Mouse (Mus musculus) cerebellum, adult 9-11 months (tissue): ENCODE measurements around the gene Htt.

Experiments
- DNase-seq: peaks from one replicate; pipeline ENCODE4 v3.0.0; 2022

Htt gene

DNA sequence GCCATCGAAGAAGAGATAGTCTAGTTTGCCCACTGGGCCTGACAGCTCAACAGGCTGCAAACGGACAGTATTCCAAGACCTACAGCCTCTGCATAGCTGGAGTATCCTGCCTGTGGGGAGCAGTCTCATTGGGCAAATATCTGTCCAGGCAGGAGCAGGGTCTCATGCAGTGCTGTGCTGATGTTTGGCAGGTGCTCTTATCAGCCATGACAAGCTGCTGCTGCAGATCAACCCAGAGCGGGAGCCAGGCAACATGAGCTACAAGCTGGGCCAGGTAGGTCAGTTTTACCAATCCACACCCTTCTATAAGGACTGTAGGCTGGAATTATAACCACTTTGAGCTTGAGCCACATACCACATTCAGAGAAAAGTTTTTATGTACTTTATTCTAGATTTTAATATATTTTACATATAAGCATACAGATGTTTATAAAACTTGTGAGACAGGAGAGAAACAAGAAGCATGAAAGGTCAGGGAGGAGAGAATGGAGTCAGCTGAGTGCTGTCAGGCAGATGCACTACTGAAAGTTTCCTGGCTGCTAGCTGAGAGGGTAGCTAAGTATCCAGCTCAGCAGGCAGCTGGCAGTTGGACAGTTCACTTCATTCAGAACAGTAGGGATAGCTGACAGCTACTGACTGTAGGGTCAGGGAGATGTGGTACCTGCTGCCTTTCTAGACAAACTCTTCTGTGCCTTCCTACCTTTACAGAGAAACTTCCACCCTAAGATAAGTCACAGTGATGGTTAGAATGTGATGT is 135.3 kb downstream of the Htt start:
- no peak for DNase-seq

DNA sequence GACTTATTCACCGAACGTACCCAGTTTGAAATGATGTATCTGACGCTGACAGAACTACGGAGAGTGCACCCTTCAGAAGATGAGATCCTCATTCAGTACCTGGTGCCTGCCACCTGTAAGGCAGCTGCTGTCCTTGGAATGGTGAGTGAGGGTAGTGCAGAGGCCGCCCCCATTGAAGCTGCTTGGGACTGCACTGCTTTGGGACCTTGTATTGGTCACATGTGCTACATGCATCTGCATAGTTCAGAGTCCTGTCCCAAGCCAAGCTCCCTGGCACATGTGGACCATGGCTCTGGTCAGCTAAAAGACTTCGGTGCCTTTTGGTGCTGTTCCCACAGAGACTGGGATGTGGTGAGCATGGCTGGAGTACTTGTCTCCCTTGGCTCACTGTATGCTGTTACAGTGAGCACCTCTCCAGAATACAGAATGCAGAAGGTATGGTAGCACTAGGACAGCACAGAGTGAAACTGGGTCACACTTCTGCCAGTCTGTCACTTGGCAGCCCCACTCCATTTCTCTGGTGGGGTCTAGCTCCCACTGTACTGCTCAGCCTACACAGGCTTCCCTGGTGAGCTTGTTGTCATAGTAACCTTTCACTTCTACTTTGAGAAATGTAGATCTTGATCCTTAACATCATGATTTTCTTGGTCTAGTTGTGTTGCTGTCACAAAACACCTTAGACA is 138.4 kb downstream of the Htt start:
- no peak for DNase-seq

DNA sequence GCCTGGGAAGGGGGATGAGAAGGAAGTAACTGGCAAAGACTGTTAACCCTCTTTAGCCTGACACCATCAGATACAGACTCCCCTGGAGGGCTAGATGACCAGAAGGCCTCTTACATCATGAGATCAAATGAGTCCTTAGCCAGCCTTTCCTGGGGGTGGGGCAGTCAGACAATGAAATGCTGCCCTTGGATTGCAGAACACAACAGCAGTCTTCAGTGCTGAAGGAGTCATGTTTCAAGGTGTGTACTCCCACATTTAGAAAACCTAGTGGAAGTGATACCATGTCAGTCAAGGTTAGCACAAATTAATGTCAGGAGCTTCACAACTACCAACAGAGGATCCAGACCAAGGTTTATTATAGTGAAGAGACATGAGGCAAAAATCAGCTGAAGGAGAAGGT is 140.8 kb downstream of the Htt start:
- no peak for DNase-seq

GRCm38 (mm10) chr5:34902811-34903385 is 141.4 kb downstream of the Htt start:
- DNase-seq, result peak; percentile 86

DNA sequence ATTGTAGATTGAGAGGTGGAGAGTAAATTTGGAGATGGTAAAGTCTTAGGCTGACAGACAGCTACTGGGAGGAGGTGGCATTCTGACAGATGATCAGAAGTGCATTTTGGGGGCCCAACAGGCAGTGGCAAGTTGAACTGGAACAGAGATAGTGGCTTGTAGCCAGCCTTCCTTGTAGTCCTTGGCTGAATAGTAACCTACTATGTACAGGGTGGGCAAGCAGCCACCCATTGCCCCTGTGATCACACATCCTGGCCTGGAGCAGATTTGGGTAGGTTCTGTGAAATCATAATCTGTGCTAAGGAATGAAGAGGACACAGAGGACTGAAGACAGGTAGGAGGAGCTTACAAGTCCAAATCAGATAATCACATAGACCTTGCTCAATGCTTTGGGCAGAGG is 142.9 kb downstream of the Htt start:
- no peak for DNase-seq

- no peak for DNase-seq
These were observed 145.7 kb downstream of the Htt start for GRCm38 (mm10) chr5:34907230-34907629.

GRCm38 (mm10) chr5:34907910-34908725 is 146.6 kb downstream of the Htt start, which contains the start of gene Msantd1:
Gene Msantd1 (plus strand): TSS chr5:34908012.
- DNase-seq, result no peak

- no peak for DNase-seq
These were observed 147.4 kb downstream of the Htt start for GRCm38 (mm10) chr5:34908726-34909633.

DNA sequence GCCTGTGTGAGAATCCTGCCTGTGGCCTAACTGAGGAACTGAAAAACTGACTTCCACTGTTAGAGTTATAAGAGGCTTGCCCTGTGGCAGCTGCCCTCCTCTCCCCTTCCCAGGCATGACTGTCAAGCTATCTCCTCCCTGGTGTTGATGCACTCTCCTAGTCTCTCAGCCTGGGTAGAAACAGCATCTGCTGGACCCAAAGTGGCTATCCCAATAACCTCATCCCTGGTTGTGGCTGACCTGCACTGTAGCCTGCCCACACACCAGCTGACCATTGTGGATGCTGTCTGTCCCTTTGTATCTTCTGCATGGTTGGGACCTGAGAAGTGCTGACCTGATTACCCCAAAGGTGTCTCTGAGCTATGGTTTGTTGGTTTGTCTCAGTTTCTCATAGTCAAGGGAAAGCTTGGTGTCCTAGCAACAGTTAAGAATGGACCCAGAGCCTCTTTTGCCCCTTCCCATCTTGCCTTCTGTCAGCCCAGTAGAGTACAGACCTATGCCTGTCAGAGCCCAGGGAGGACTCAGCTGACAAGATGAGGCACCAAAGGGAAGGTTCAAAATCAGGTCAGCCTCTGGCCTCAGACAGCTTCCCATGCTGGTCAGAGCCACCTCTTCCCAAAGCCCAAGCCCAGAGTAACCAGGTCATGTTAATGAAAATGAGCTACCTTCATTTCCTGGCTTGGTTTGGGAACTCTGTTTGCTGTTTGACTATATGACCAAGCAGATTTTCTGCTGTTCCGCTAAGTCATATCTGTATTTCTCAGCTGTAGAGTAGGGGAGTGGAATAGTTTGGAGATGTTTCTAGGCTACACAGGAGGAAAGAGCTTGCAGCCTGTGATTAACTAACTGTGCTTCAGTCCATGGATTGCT is 148.3 kb downstream of the Htt start:
- DNase-seq, result no peak

DNA sequence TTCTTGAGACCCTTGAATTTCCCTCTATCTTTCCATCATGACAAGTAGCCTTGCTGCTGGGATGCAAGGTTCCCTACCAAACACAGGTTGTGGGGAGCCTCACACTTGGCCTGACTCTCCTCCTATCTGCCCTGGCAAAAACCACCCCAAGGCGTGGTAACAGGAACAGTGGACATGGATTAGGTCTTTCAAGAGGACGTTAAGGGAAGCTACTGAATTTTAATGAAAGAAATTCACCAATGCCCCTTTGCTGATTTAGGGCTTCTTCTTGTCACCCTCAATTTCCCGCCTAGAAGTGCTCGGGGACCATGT is 148.9 kb downstream of the Htt start:
- DNase-seq, result no peak

GRCm38 (mm10) chr5:34915801-34916200 is 154.3 kb downstream of the Htt start:
- peak; percentile 38 for DNase-seq

DNA sequence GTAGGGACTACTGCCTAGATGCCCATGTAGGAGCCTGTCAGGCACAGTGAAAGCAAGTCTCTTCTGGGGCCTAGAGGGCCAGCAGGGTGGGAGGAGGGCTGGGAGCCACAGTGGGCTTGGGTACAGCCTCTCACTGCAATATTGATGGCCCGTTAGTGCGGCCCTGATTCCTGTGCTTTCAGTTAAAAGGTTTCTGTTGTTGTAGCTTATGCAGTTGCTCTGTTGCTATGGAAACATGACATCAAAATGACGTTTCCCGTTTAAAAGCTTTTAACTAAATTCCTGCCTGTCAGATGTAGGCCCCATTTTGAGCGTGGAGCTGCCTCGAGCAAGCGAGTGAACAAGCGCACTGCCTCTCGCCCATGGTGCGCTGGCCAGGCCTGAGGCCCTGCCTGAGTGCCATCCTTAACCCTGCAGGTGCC is 155.7 kb downstream of the Htt start:
- no peak for DNase-seq

GRCm38 (mm10) chr5:34918785-34919184 is 157.2 kb downstream of the Htt start:
- no peak for DNase-seq

DNA sequence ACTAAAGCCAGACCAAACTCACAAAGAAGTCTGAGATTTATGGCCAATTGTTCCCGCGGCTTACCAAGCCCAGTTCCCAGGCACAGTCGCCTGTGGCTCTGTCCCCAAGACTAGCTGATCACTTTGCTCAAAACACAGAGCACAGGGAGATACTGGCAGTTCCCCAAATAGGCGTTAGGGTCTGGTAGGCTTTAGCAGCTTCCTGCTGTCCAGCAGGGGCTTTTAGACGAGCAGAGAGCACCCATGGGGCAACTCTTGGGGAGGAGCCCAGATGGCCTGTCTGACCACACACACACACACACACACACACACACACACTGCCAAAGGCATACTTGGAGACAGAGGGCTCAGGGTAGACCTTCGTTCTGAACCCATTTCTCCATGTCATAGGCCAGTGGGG is 161.0 kb downstream of the Htt start:
- no peak for DNase-seq

DNA sequence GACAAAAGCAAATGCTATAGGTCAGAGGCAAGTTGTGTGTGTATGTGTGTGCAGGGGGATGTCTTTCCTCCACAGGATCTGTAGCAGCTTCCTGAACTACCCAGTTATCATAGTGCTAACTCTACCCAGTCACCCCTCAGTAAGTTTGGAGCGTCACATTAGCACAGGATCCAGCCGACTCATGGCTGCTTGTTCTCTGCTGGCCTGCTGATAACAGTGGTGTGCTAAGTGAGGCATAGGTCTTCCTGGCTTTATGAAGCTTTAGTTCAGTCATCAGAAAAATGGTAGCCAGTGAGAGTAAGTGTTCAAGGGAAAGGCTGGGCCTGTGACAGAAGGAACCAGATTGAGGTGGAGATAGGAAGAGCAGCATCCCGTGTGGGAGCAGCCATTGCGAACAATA is 162.4 kb downstream of the Htt start:
- DNase-seq, result no peak

DNA sequence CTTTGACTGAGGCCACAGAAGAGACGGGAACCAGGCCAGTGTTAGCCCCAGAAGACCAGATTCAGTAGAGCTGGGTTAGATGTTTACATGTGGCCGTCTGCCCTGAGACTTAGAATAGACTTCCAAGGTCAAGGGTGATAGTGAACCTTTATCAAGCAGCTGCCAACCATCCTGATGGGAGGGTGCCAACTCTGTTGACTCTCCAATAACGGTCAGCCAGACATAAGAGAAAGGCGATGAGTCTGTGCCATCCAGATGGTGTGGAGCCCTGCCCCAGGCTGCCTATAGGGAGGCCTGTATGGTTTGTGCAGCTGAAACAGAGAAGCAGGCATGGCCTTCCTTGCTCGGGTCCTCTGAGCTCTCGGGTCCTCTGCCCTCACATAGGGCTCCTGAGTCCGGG is 163.0 kb downstream of the Htt start:
- DNase-seq, result no peak

DNA sequence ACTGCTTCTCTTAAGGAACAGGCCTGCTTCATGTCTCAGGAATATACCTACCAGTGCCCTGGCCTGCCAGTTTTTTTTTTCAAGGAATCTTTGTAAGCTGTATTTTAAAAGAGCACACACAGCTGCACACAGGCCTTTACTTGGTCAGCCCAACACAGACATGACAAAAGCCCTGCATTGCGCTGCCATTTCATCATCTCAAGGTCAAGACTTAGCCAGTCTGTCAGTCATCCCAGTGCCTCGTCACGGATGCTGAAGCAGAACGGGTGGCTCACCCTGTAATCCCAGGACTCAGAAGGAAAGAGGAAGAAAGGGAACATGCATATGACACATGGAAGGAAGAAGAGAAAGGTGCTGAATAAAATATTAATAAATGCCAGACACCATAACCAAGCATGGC is 166.1 kb downstream of the Htt start:
- DNase-seq, result no peak

GRCm38 (mm10) chr5:34930151-34930975 is 168.8 kb downstream of the Htt start:
- DNase-seq, result no peak

- no peak for DNase-seq
These were observed 169.6 kb downstream of the Htt start for GRCm38 (mm10) chr5:34931091-34931490.
